Mouse (Mus musculus) CH12.LX (cell line): ENCODE data around the gene Daglb.

Experiments
- CHD2 ChIP-seq: IDR thresholded peaks from 2 replicates; pipeline ENCODE4 v1.6.1; 2011; ENCODE audit warnings: low read length, improper control_type of control experiment
- CTCF ChIP-seq, 2 experiments: IDR thresholded peaks in 1 of 2; conservative IDR thresholded peaks in 1 of 2; 2 replicates each; pipeline ENCODE4 v1.5.1; 2011 to 2012; ENCODE audit warnings: low read depth in 2 of 2, low read length in 2 of 2, improper control_type of control experiment in 1 of 2, inconsistent platforms in 1 of 2, mild to moderate bottlenecking in 1 of 2, moderate library complexity in 1 of 2
- EP300 ChIP-seq: IDR thresholded peaks from 2 replicates; pipeline ENCODE4 v1.6.1; 2011; ENCODE audit warnings: low read length, improper control_type of control experiment
- HCFC1 ChIP-seq: IDR thresholded peaks from 2 replicates; pipeline ENCODE4 v1.6.1; 2012; ENCODE audit warnings: low read depth, mild to moderate bottlenecking, inconsistent platforms, low read length, improper control_type of control experiment
- JUND ChIP-seq: conservative IDR thresholded peaks from 2 replicates; pipeline ENCODE4 v1.6.1; 2011; ENCODE audit warnings: low read depth, low read length, improper control_type of control experiment
- KAT2A ChIP-seq: IDR thresholded peaks from 2 replicates; pipeline ENCODE4 v1.6.1; 2012; ENCODE audit warnings: low read length, improper control_type of control experiment, inconsistent platforms; ENCODE audit not compliant: insufficient replicate concordance
- MAX ChIP-seq: IDR thresholded peaks from 2 replicates; pipeline ENCODE4 v1.6.1; 2011; ENCODE audit warnings: low read length, improper control_type of control experiment
- NELFE ChIP-seq: IDR thresholded peaks from 2 replicates; pipeline ENCODE4 v1.6.1; 2011; ENCODE audit warnings: low read depth, low read length, improper control_type of control experiment
- POLR2A ChIP-seq: IDR thresholded peaks from 2 replicates; pipeline ENCODE4 v1.6.1; 2011; ENCODE audit warnings: low read depth, mild to moderate bottlenecking, improper control_type of control experiment, low read length
- RCOR1 ChIP-seq: conservative IDR thresholded peaks from 2 replicates; pipeline ENCODE4 v1.6.1; 2012; ENCODE audit warnings: low read depth, mild to moderate bottlenecking, inconsistent platforms, low read length, improper control_type of control experiment
- TBP ChIP-seq: conservative IDR thresholded peaks from 2 replicates; pipeline ENCODE4 v1.6.1; 2011; ENCODE audit warnings: low read depth, low read length, improper control_type of control experiment
- TCF12 ChIP-seq: IDR thresholded peaks from 2 replicates; pipeline ENCODE4 v1.6.1; 2014; ENCODE audit warnings: low read depth, mild to moderate bottlenecking, inconsistent platforms, low read length, improper control_type of control experiment
- ZMIZ1 ChIP-seq: IDR thresholded peaks from 2 replicates; pipeline ENCODE4 v1.6.1; 2012; ENCODE audit warnings: low read depth, mild to moderate bottlenecking, inconsistent platforms, low read length, improper control_type of control experiment

GRCm38 (mm10) chr5:143469628-143470027, 5.2 kb downstream of the Daglb start:
- no peak for TF ChIP-seq CTCF (conservative IDR thresholded peaks at IDR 0.05 in 1 of 2, IDR thresholded peaks at IDR 0.05 in 1 of 2; ENCODE audit: low read depth in 2 of 2, low read length in 2 of 2)
- no peak for TF ChIP-seq POLR2A
- TF ChIP-seq MAX = no peak
- no peak for TF ChIP-seq RCOR1
- no peak for TF ChIP-seq KAT2A
- no peak for TF ChIP-seq NELFE
- TF ChIP-seq TCF12 = no peak
- TF ChIP-seq EP300 = no peak
- TF ChIP-seq TBP = no peak
- no peak for TF ChIP-seq CHD2
- no peak for TF ChIP-seq ZMIZ1
- no peak for TF ChIP-seq HCFC1
- TF ChIP-seq JUND = no peak
